Mouse (Mus musculus) small intestine, adult 2 months (tissue): ENCODE results near the gene Lipm.

Experiments
- CTCF ChIP-seq: fragments of 200-500 bp; IDR thresholded peaks from 2 replicates; pipeline ENCODE4 v1.5.1; 2012; ENCODE audit warnings: low read depth, mild to moderate bottlenecking, control low read depth, inconsistent platforms, low read length, moderate library complexity, mixed read lengths; ENCODE audit not compliant: insufficient replicate concordance, insufficient read length; ENCODE audit errors: extremely low read depth
- POLR2A ChIP-seq: fragments of 200-500 bp; IDR thresholded peaks from 2 replicates; pipeline ENCODE4 v1.6.1; 2012; ENCODE audit warnings: low read depth, mild to moderate bottlenecking, control low read depth, inconsistent platforms, low read length, moderate library complexity

DNA sequence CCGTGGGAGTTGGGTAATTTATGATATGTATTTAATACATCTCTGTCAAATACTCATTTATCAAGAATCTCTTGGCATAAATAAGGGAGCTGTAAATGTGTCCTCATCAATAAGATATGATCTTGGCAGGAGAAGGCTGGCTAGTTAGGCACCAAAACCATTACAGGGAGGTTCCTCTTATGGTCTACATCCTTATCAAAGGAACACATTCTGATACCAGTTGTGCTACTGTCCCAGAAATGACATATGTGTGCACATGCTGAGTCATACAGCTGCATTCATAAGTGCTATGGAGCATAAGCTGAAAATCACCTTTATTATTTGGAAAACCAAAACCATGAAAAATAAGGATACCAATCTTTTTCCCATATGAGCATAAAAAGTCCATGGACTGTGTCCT lies 37.2 kb upstream of the Lipm start:
- no peak for TF ChIP-seq CTCF
- no peak for TF ChIP-seq POLR2A
